Mouse (Mus musculus) stomach, embryonic 16.5 days (tissue): Measurements from ENCODE around the gene Fmn2. TPM values are rescaled to one million over a fixed set of nuclear protein-coding genes. Genes with fewer than 3 reads are reported as not detected.

Experiments
- ATAC-seq: fragments of 200-750 bp; cut with Nextera tagmentation; 2 replicates; pipeline ENCODE4 v1.8.0; 2017; ENCODE audit warnings: moderate number of reproducible peaks, moderate TSS enrichment; ENCODE audit not compliant: insufficient read depth, low FRiP score
- H3K27ac ChIP-seq: fragments of 300-500 bp; sonication (generic); 2 replicates; pipeline ENCODE4 v1.5.1; 2014; ENCODE audit warnings: low read length
- H3K27me3 ChIP-seq: fragments of 300-500 bp; sonication (generic); 2 replicates; pipeline ENCODE4 v1.6.1; 2014; ENCODE audit warnings: low read length, control low read depth, mixed read lengths; ENCODE audit not compliant: control insufficient read depth, insufficient read depth
- H3K36me3 ChIP-seq: fragments of 300-500 bp; sonication (generic); 2 replicates; pipeline ENCODE4 v1.6.1; 2014; ENCODE audit warnings: low read length; ENCODE audit not compliant: control insufficient read depth, insufficient read depth
- H3K4me1 ChIP-seq: fragments of 300-500 bp; sonication (generic); 2 replicates; pipeline ENCODE4 v1.6.1; 2014; ENCODE audit warnings: low read length, control low read depth, mixed read lengths; ENCODE audit not compliant: control insufficient read depth, insufficient read depth
- H3K4me2 ChIP-seq: fragments of 300-500 bp; sonication (generic); 2 replicates; pipeline ENCODE4 v1.6.1; 2014; ENCODE audit warnings: low read depth, low read length, mixed read lengths
- H3K4me3 ChIP-seq: fragments of 300-500 bp; sonication (generic); replicated peaks from 2 replicates; pipeline ENCODE4 v1.5.1; 2014; ENCODE audit warnings: mild to moderate bottlenecking, low read length
- H3K9ac ChIP-seq: fragments of 300-500 bp; sonication (generic); 2 replicates; pipeline ENCODE4 v1.6.1; 2014; ENCODE audit warnings: low read length
- H3K9me3 ChIP-seq: fragments of 300-500 bp; sonication (generic); replicated peaks from 2 replicates; pipeline ENCODE4 v1.6.1; 2016; ENCODE audit warnings: low read length, control low read depth; ENCODE audit not compliant: control insufficient read depth
- whole genome bisulfite sequencing: fragments of 180-500 bp; shearing (Covaris S2); extraction: QIAGEN DNeasy Blood & Tissue Kit; methylation state at CpG from one replicate; pipeline ENCODE4 v1.1.7; 2014; 5-methylcytosine and 5-hydroxymethylcytosine counted together
- polyA plus RNA-seq: library from polyadenylated mRNA; unstranded; fragments of >200 nt; fragmentation: Nextera tagmentation; extraction: Ambion mirVana; gene quantifications from 2 replicates; pipeline ENCODE4 v1.2.1, GENCODE M21; 2015

Fmn2 gene
- polyA plus RNA-seq, 1 experiment from 2014 or later, result 0.89 TPM

DNA sequence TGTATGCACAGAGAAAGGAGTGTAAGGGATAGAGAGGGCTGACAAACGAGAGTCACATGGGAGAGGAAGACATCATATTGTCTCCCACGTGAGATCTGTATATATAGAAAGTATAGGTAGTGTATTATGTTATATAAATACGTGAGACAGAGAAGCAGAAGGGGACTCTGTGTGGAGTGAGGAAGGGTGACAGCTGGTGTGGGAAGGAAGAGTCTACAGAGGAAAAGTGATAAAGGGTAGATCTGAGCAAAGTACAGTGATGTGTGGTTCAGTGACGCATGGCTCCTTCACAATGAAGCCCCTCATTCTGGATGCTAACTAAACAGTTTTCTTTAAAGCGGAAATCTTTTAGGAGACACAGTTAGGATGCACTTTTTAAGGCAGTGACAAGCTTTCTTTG lies 46.7 kb downstream of the Fmn2 start:
- no peak for ATAC-seq
- Histone ChIP-seq H3K27ac (no peak overlapping the region), H3K27me3 (no peaks in the 10 kb centered on the region), H3K36me3 (no peaks in the 10 kb centered on the region), H3K4me1 (no peaks in the 10 kb centered on the region), H3K4me3 (no peak overlapping the region), H3K9ac (no peak overlapping the region), H3K9me3 (no peaks in the 10 kb centered on the region), H3K4me2 (no peak overlapping the region)
- WGBS, result 70% methylated on average over 5 of the region's 5 CpGs

DNA sequence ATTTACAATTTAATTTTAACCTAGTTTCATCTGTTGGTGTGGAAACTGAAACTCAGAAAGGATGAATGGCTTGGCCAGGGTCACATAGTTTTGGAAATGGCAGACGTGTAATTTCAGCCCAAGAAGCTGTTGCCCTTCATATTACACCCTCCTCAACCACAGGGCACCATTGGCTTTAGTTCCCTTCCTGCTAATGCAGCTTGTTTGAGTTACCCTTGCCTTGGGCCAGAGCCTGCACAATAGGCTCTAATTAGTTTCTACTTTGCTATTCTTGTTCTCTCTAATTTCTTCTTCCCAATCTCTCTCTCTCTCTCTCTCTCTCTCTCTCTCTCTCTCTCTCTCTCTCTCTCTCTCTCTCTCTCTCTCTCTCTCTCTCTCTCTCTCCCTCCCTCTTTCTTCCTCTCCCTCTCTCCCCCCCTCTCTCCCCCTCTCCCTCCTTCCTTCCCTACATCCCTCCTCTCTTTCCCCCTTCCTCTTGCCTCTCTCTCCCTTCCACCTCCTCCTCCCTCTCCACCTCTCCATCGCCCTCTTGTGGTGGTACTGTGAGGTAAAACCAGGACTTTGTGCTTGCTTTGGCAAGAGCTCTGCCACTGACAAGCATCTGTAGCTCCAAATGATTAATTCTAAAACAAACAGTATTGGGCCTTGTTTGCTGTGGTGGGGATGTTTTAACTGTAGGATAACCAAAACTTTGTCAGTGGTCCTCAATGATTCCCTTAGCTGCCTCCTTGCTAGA lies 51.8 kb downstream of the Fmn2 start:
- H3K27ac ChIP-seq, result no peak overlapping the region
- H3K36me3 ChIP-seq, result no peaks in the 10 kb centered on the region
- no peaks in the 10 kb centered on the region for H3K27me3 ChIP-seq
- whole genome bisulfite sequencing, result 28% methylated on average over 2 of the region's 2 CpGs
- H3K4me1 ChIP-seq, result no peaks in the 10 kb centered on the region
- no peaks in the 10 kb centered on the region for H3K9me3 ChIP-seq
- H3K4me3 ChIP-seq, result no peak overlapping the region
- no peak overlapping the region for H3K9ac ChIP-seq
- ATAC-seq, result no peak
- H3K4me2 ChIP-seq, result no peak overlapping the region

DNA sequence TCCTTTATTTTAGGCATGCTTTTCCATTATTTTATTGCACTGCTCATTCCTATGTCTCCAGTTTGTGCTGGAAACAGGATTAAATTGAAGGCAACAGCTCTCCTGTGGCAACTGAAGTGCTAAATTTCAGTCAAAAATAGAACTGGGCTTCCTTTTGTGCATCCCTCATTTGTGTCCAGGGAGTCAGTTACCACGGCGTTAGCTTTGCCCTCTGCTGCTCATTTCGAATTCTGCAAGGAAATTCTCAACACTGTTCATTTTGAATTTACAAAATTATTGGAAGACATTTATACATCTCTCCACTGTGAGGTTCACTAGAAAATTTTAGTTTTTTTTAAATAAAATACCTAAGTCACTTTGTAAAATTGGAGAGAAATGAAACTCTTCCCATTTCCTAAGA lies 53.8 kb downstream of the Fmn2 start:
- Histone ChIP-seq H3K9me3 (no peaks in the 10 kb centered on the region), H3K27ac (no peak overlapping the region), H3K9ac (no peak overlapping the region), H3K36me3 (no peaks in the 10 kb centered on the region), H3K4me1 (no peaks in the 10 kb centered on the region), H3K27me3 (no peaks in the 10 kb centered on the region), H3K4me2 (no peak overlapping the region), H3K4me3 (no peak overlapping the region)
- ATAC-seq, result no peak
- WGBS, result 70% methylated on average over 3 of the region's 3 CpGs

DNA sequence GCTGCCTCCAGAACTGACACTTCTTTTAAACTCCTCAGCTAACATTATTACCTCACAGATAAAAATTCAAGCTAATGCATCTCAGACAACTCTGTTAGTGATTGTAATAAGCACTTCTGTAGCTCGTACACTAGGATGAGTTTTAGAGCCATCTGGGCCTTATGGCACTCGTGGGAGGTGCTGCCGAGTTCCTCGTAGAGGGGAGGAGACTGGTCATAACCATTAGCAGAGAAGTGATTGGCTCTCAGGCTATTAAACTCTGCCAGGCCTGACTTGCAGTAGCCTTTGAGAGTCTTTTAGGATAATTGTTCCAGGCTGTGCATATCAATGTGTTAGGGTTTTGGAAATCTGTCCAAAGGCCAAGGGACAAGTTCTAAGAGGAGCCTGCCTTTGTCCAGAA lies 55.6 kb downstream of the Fmn2 start:
- WGBS, result 70% methylated on average over 4 of the region's 4 CpGs
- no peak for ATAC-seq
- H3K36me3 ChIP-seq, result no peaks in the 10 kb centered on the region

DNA sequence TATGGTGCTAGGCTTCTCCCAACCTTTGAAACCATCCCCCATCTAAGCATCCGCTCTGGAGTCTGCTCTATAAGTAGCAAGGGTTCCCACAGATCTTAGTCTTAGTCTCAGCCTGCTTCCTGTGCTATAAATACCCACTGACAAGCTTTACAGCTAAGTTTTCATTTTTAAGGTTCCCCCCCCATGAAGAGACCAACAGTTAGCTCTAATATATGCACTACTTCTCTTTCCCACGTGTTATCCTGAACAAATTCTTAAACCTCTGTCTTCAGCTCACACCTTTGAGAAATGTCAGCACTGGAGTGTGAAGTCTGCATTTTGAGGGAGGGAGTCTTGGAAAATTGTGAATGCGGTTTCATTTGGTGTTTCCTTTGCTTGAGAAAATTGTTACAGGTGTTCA lies 56.2 kb downstream of the Fmn2 start:
- 76% methylated on average over 3 of the region's 3 CpGs for WGBS
- no peaks in the 10 kb centered on the region for H3K36me3 ChIP-seq
- no peak for ATAC-seq

More for the DNA sequence above, 55.6 kb downstream of the Fmn2 start:
- Histone ChIP-seq H3K9me3 (no peaks in the 10 kb centered on the region), H3K4me3 (no peak overlapping the region), H3K27ac (no peak overlapping the region), H3K27me3 (no peaks in the 10 kb centered on the region), H3K4me1 (no peaks in the 10 kb centered on the region), H3K4me2 (no peak overlapping the region), H3K9ac (no peak overlapping the region)

GRCm38 (mm10) chr1:174558488-174558887 lies 56.9 kb downstream of the Fmn2 start:
- H3K9me3 ChIP-seq, result no peaks in the 10 kb centered on the region
- no peaks in the 10 kb centered on the region for H3K4me1 ChIP-seq
- H3K4me2 ChIP-seq, result no peak overlapping the region
- 85% methylated on average over 2 of the region's 2 CpGs for WGBS
- no peak overlapping the region for H3K27ac ChIP-seq
- no peak overlapping the region for H3K4me3 ChIP-seq
- no peaks in the 10 kb centered on the region for H3K36me3 ChIP-seq
- ATAC-seq, result no peak
- H3K9ac ChIP-seq, result no peak overlapping the region
- no peaks in the 10 kb centered on the region for H3K27me3 ChIP-seq

More for the DNA sequence above, 56.2 kb downstream of the Fmn2 start:
- H3K4me1 ChIP-seq, result no peaks in the 10 kb centered on the region
- no peak overlapping the region for H3K27ac ChIP-seq
- H3K9me3 ChIP-seq, result no peaks in the 10 kb centered on the region
- H3K4me2 ChIP-seq, result no peak overlapping the region
- no peaks in the 10 kb centered on the region for H3K27me3 ChIP-seq
- no peak overlapping the region for H3K4me3 ChIP-seq
- H3K9ac ChIP-seq, result no peak overlapping the region

DNA sequence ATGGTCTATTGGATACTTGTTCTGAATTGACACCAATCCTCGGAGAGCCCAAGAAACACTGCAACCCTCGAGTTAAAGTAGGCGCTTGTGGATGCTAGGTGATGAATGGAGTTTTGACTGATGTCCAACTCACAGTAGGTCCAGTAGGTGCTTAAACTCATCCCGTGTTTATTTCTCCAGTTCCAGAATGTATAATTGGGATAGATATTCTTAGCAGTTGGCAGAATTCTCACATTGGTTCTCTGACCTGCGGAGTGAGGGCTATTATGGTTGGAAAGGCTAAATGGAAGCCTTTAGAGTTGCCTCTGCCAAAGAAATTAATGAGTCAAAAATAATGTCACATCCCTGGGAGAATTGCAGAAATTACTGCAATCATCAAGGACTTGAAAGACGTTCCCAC lies 62.9 kb downstream of the Fmn2 start:
- H3K27ac ChIP-seq, result no peak overlapping the region
- no peak overlapping the region for H3K4me2 ChIP-seq
- no peak overlapping the region for H3K9ac ChIP-seq
- no peaks in the 10 kb centered on the region for H3K4me1 ChIP-seq
- H3K4me3 ChIP-seq, result no peak overlapping the region
- H3K9me3 ChIP-seq, result no peaks in the 10 kb centered on the region
- WGBS, result 83% methylated on average over 6 of the region's 6 CpGs
- ATAC-seq, result no peak
- no peaks in the 10 kb centered on the region for H3K27me3 ChIP-seq
- H3K36me3 ChIP-seq, result no peaks in the 10 kb centered on the region

DNA sequence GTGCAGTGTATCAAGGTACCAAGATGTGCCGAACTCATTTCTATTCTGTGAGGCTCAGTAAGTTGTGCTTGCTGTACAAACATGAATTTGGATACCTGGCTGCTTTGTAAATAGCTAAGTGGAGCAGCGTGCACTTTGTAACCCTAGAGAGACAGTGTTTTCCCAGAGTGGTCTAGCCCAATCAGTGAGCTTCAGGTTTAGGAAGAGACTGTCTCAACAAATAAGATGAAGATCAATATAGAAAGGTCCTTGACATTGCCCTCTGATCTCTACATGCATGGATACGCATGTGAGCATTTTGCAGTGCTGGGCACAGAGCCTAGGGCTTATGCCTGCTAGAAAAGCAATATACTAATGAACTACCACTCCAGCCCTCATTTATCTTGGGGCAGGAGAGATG lies 67.0 kb downstream of the Fmn2 start:
- Histone ChIP-seq H3K9ac (no peak overlapping the region), H3K36me3 (no peaks in the 10 kb centered on the region), H3K27ac (no peak overlapping the region), H3K4me1 (no peaks in the 10 kb centered on the region), H3K9me3 (no peaks in the 10 kb centered on the region), H3K4me2 (no peak overlapping the region), H3K4me3 (no peak overlapping the region), H3K27me3 (no peaks in the 10 kb centered on the region)
- no peak for ATAC-seq
- 69% methylated on average over 3 of the region's 3 CpGs for WGBS

DNA sequence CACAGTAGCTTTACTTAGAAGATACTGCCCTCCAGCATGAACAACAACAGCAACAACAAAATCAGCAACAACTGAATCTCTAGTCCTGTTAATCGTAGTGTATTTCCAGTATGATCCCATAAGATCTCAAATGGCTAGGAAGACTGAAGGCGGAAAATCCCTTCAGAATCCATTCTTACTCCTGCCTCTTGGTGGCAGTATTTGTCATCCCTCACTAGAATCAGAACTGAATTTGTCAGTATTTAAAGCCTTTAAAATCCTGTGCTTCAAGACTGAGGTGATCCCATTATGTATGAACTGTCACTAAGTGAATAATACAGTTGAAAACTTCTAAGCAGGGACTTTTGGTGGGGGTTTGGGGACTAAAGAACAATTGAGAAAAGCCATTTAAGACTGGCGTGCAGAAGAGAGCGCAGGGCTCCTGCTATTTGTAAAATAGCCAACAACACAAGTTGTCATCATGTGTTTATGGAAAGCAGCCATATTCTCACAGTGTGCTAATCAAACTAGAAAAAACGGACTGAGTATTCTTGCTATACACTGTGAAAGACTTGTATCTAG lies 90.9 kb downstream of the Fmn2 start:
- Histone ChIP-seq H3K9me3 (no peaks in the 10 kb centered on the region), H3K4me1 (no peaks in the 10 kb centered on the region), H3K4me2 (no peak overlapping the region), H3K36me3 (no peaks in the 10 kb centered on the region), H3K27me3 (no peaks in the 10 kb centered on the region), H3K9ac (no peak overlapping the region), H3K27ac (no peak overlapping the region), H3K4me3 (no peak overlapping the region)
- no peak for ATAC-seq
- WGBS, result 55% methylated on average over 5 of the region's 5 CpGs
